Mouse (Mus musculus): ENCODE data around the gene Ccnc. TPM values are rescaled to one million over a fixed set of nuclear protein-coding genes. Genes with fewer than 3 reads are reported as not detected.

Gene Ccnc
- polyA plus RNA-seq, 1 experiment from 2014 or later: 71.7 TPM

GRCm38 (mm10) chr4:21788903-21789302, 61.4 kb downstream of the Ccnc start:
- H3K9me3 ChIP-seq (ENCODE audit: control insufficient read depth, low read length): no peaks in the 10 kb centered on the region
- H3K4me3 ChIP-seq (replicated peaks; ENCODE audit: low read length): no peak overlapping the region
- WGBS: 86% methylated on average over 6 of the region's 6 CpGs
- no peak for DNase-seq (ENCODE audit: low spot score)
- no peak overlapping the region for H3K4me2 ChIP-seq (replicated peaks)
- no peaks in the 10 kb centered on the region for H3K27me3 ChIP-seq (ENCODE audit: control insufficient read depth, insufficient read depth, low read length)
- no peak overlapping the region for H3K27ac ChIP-seq
- ATAC-seq (ENCODE audit: low FRiP score): no peak
- H3K36me3 ChIP-seq (replicated peaks; ENCODE audit: control insufficient read depth, insufficient read depth): peaks cover 52% of the 10 kb centered on the region
- H3K4me1 ChIP-seq (replicated peaks; ENCODE audit: control insufficient read depth, insufficient read depth, low read length): no peaks in the 10 kb centered on the region
- H3K9ac ChIP-seq: no peak overlapping the region

- no peak overlapping the region for H3K4me2 ChIP-seq (replicated peaks)
- H3K9me3 ChIP-seq (ENCODE audit: control insufficient read depth, low read length): no peaks in the 10 kb centered on the region
- 95% methylated on average over 4 of the region's 4 CpGs for WGBS
- H3K27ac ChIP-seq: no peak overlapping the region
- H3K36me3 ChIP-seq (replicated peaks; ENCODE audit: control insufficient read depth, insufficient read depth): peaks cover 42% of the 10 kb centered on the region
- H3K27me3 ChIP-seq (ENCODE audit: control insufficient read depth, insufficient read depth, low read length): no peaks in the 10 kb centered on the region
- no peak overlapping the region for H3K9ac ChIP-seq
- no peak for DNase-seq (ENCODE audit: low spot score)
- ATAC-seq (ENCODE audit: low FRiP score): no peak
- H3K4me1 ChIP-seq (replicated peaks; ENCODE audit: control insufficient read depth, insufficient read depth, low read length): no peaks in the 10 kb centered on the region
- H3K4me3 ChIP-seq (replicated peaks; ENCODE audit: low read length): no peak overlapping the region
Observed at GRCm38 (mm10) chr4:21789836-21790235, 62.3 kb downstream of the Ccnc start.

GRCm38 (mm10) chr4:21793631-21794030, 66.1 kb downstream of the Ccnc start:
- Histone ChIP-seq H3K36me3 (replicated peaks; ENCODE audit: control insufficient read depth, insufficient read depth) (peaks cover 25% of the 10 kb centered on the region), H3K9ac (no peak overlapping the region), H3K4me1 (replicated peaks; ENCODE audit: control insufficient read depth, insufficient read depth, low read length) (no peaks in the 10 kb centered on the region), H3K27me3 (ENCODE audit: control insufficient read depth, insufficient read depth, low read length) (no peaks in the 10 kb centered on the region), H3K4me2 (replicated peaks) (no peak overlapping the region), H3K27ac (no peak overlapping the region), H3K9me3 (ENCODE audit: control insufficient read depth, low read length) (no peaks in the 10 kb centered on the region), H3K4me3 (replicated peaks; ENCODE audit: low read length) (no peak overlapping the region)
- 53% methylated on average over 3 of the region's 3 CpGs for WGBS
- DNase-seq (ENCODE audit: low spot score): no peak
- ATAC-seq (ENCODE audit: low FRiP score): no peak; the same call in 1 of the 2 replicates

DNA sequence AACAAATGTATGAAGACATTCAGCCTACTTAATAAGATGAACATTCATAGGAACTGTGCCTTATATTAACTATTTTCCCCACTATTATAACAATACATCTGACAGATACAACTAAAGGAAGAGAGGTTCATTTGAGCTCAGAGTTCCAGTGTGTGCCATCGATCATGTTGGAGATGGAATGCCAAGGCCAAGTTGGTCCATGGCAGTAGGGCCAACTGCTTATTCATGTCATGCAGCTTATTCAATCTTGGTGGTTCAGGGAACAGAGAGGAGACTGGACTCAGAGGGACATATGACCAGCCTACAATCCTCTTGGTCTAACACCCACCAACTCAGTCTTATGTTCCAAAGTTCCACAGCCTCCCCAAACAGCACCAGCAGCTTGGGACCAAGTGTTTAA, 73.5 kb downstream of the Ccnc start:
- Histone ChIP-seq H3K4me3 (replicated peaks; ENCODE audit: low read length) (no peak overlapping the region), H3K9ac (no peak overlapping the region), H3K36me3 (replicated peaks; ENCODE audit: control insufficient read depth, insufficient read depth) (peaks cover 68% of the 10 kb centered on the region), H3K27ac (no peak overlapping the region), H3K4me1 (replicated peaks; ENCODE audit: control insufficient read depth, insufficient read depth, low read length) (no peaks in the 10 kb centered on the region), H3K27me3 (ENCODE audit: control insufficient read depth, insufficient read depth, low read length) (no peaks in the 10 kb centered on the region), H3K9me3 (ENCODE audit: control insufficient read depth, low read length) (no peaks in the 10 kb centered on the region), H3K4me2 (replicated peaks) (no peak overlapping the region)
- WGBS: 100% methylated on average over 1 of the region's 1 CpGs
- no peak for DNase-seq (ENCODE audit: low spot score)
- ATAC-seq (ENCODE audit: low FRiP score): no peak

- DNase-seq (ENCODE audit: low spot score) (no peak), ATAC-seq (ENCODE audit: low FRiP score) (no peak)
- Histone ChIP-seq H3K9ac (no peak overlapping the region), H3K4me1 (replicated peaks; ENCODE audit: control insufficient read depth, insufficient read depth, low read length) (no peaks in the 10 kb centered on the region), H3K36me3 (replicated peaks; ENCODE audit: control insufficient read depth, insufficient read depth) (peaks cover 74% of the 10 kb centered on the region), H3K4me3 (replicated peaks; ENCODE audit: low read length) (no peak overlapping the region), H3K4me2 (replicated peaks) (no peak overlapping the region), H3K9me3 (ENCODE audit: control insufficient read depth, low read length) (no peaks in the 10 kb centered on the region), H3K27me3 (ENCODE audit: control insufficient read depth, insufficient read depth, low read length) (no peaks in the 10 kb centered on the region), H3K27ac (no peak overlapping the region)
- 94% methylated on average over 2 of the region's 2 CpGs for WGBS
Observed at GRCm38 (mm10) chr4:21801620-21802019, 74.1 kb downstream of the Ccnc start.

DNA sequence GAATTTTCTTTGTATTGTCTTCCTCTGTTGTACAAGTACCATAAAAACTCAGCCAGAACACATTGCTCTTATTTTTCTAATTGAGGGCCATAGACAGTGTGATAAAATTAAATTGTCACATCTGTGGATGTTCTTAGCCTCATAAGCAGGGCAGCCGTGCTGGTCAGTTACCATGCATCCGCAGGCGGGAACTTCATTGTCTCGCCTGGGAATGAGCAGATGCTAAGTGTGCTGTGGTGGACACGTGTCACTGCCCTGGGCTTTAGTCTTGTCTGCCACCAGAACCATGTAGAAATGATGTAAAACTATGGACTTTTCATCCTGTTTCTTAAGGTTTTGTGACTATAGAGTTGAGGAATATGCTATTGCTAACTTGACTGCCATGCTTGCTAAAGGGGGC, 79.7 kb downstream of the Ccnc start:
- no peak for DNase-seq (ENCODE audit: low spot score)

More for the DNA sequence above, 79.7 kb downstream of the Ccnc start:
- H3K4me1 ChIP-seq (replicated peaks; ENCODE audit: control insufficient read depth, insufficient read depth, low read length): no peaks in the 10 kb centered on the region
- peaks cover 53% of the 10 kb centered on the region for H3K36me3 ChIP-seq (replicated peaks; ENCODE audit: control insufficient read depth, insufficient read depth)
- no peak overlapping the region for H3K9ac ChIP-seq
- ATAC-seq (ENCODE audit: low FRiP score): no peak
- no peaks in the 10 kb centered on the region for H3K27me3 ChIP-seq (ENCODE audit: control insufficient read depth, insufficient read depth, low read length)
- H3K9me3 ChIP-seq (ENCODE audit: control insufficient read depth, low read length): no peaks in the 10 kb centered on the region
- 35% methylated on average over 5 of the region's 5 CpGs for WGBS
- no peak overlapping the region for H3K4me3 ChIP-seq (replicated peaks; ENCODE audit: low read length)
- no peak overlapping the region for H3K4me2 ChIP-seq (replicated peaks)
- H3K27ac ChIP-seq: no peak overlapping the region

Other genes starting within 250 kb of the Ccnc start
- gene Prdm13, start 41.7 kb upstream of the Ccnc start, polyA plus RNA-seq (2014; fragmentation: Nextera tagmentation; extraction: Ambion mirVana): 0.40 and 0.64 TPM in 2 replicates
- gene Usp45, start 39.5 kb downstream of the Ccnc start, polyA plus RNA-seq (2014; fragmentation: Nextera tagmentation; extraction: Ambion mirVana): 8.2 and 8.5 TPM in 2 replicates
- 23.8 and 25.2 TPM in 2 replicates for gene Tstd3, start 39.5 kb downstream of the Ccnc start, polyA plus RNA-seq (2014; fragmentation: Nextera tagmentation; extraction: Ambion mirVana)
- gene Pnisr, start 119.9 kb downstream of the Ccnc start, polyA plus RNA-seq (2014; fragmentation: Nextera tagmentation; extraction: Ambion mirVana): 155 and 166 TPM in 2 replicates
- 15.2 and 16.7 TPM in 2 replicates for gene Coq3, start 152.0 kb downstream of the Ccnc start, polyA plus RNA-seq (2014; fragmentation: Nextera tagmentation; extraction: Ambion mirVana)
- gene Faxc, start 203.6 kb downstream of the Ccnc start, polyA plus RNA-seq (2014; fragmentation: Nextera tagmentation; extraction: Ambion mirVana): 29.6 and 31.2 TPM in 2 replicates